Mouse (Mus musculus): ENCODE measurements around the gene Art4. TPM values are rescaled to one million over a fixed set of nuclear protein-coding genes. Genes with fewer than 3 reads are reported as not detected.

The Art4 gene
- total and polyA plus RNA-seq, 3 experiments: 0.50 to 0.60 TPM; not detected in 1

GRCm38 (mm10) chr6:136807395-136808013 is 50.0 kb downstream of the Art4 start:
- no peak for TF ChIP-seq RAD21 (IDR thresholded peaks at IDR 0.05; ENCODE audit: low read depth, low read length)
- TF ChIP-seq ZC3H11A (IDR thresholded peaks at IDR 0.05; ENCODE audit: low read depth, low read length): no peak
- TF ChIP-seq SIN3A (IDR thresholded peaks at IDR 0.05; ENCODE audit: low read length): no peak
- no peak for TF ChIP-seq BHLHE40 (IDR thresholded peaks at IDR 0.05; ENCODE audit: borderline replicate concordance, low read depth, low read length)
- TF ChIP-seq EP300 (IDR thresholded peaks at IDR 0.05; ENCODE audit: low read depth in 1 of 2, low read length in 2 of 2): no peak
- no peak for TF ChIP-seq ELF1 (IDR thresholded peaks at IDR 0.05; ENCODE audit: low read depth, low read length)
- TF ChIP-seq E2F4 (IDR thresholded peaks at IDR 0.05; ENCODE audit: borderline replicate concordance, low read depth, low read length): no peak
- TF ChIP-seq KAT2A (conservative IDR thresholded peaks at IDR 0.05; ENCODE audit: low read depth, low read length): no peak
- no peak for TF ChIP-seq USF2 (IDR thresholded peaks at IDR 0.05; ENCODE audit: borderline replicate concordance in 1 of 2, insufficient read depth in 1 of 2, low read depth in 1 of 2, low read length in 2 of 2)
- TF ChIP-seq NRF1 (IDR thresholded peaks at IDR 0.05; ENCODE audit: insufficient read depth, low read depth, low read length, poor library complexity, severe bottlenecking): no peak
- TF ChIP-seq SMC3 (IDR thresholded peaks at IDR 0.05; ENCODE audit: low read depth, low read length): no peak
- no peak for TF ChIP-seq TAL1 (IDR thresholded peaks at IDR 0.05; ENCODE audit: low read length)
- TF ChIP-seq POLR2AphosphoS5 (IDR thresholded peaks at IDR 0.05; ENCODE audit: borderline replicate concordance, low read depth, low read length): no peak
- TF ChIP-seq HCFC1 (IDR thresholded peaks at IDR 0.05; ENCODE audit: low read depth, low read length): no peak
- no peak for TF ChIP-seq CHD1 (IDR thresholded peaks at IDR 0.05; ENCODE audit: low read depth, low read length)
- TF ChIP-seq MEF2A (IDR thresholded peaks at IDR 0.05; ENCODE audit: extremely low read depth, insufficient replicate concordance, low read depth, low read length, poor library complexity, severe bottlenecking): no peak
- H3K4me3 ChIP-seq (ENCODE audit: control insufficient read depth in 1 of 2, insufficient read depth in 1 of 2, low read depth in 2 of 2, low read length in 2 of 2): peak overlapping the region; percentile 24 to 36
- H3K9ac ChIP-seq (ENCODE audit: control insufficient read depth, low read depth, low read length, poor library complexity, severe bottlenecking): peak overlapping the region; percentile 20
- H3K79me2 ChIP-seq (ENCODE audit: control insufficient read depth, insufficient read depth, low read length, poor library complexity): peaks cover 24% of the 10 kb centered on the region
- DNase-seq (ENCODE audit: low read depth, low spot score): no peak
- no peaks in the 10 kb centered on the region for H3K27me3 ChIP-seq (ENCODE audit: control insufficient read depth in 1 of 2, insufficient read depth in 2 of 2, low read length in 2 of 2)
- peaks cover 0 to 23% of the 10 kb centered on the region in 2 experiments; a peak in 3 of 4 replicates for H3K36me3 ChIP-seq (ENCODE audit: control insufficient read depth in 1 of 2, insufficient read depth in 2 of 2, low read length in 2 of 2)
- H3K4me1 ChIP-seq (ENCODE audit: control insufficient read depth in 1 of 2, insufficient read depth in 2 of 2, low read length in 2 of 2): peaks cover 0 to 16% of the 10 kb centered on the region in 2 experiments; a peak in 3 of 4 replicates
- no peaks in the 10 kb centered on the region for H3K9me3 ChIP-seq (replicated peaks; ENCODE audit: insufficient read depth, low read length)
- peak overlapping the region; percentile 10 for H3K27ac ChIP-seq (ENCODE audit: control insufficient read depth, low read depth, low read length)

GRCm38 (mm10) chr6:136806819-136807218 is 50.7 kb downstream of the Art4 start:
- H3K9ac ChIP-seq (ENCODE audit: control insufficient read depth, low read depth, low read length, poor library complexity, severe bottlenecking): no peak overlapping the region
- peaks cover 0 to 16% of the 10 kb centered on the region in 2 experiments; a peak in 3 of 4 replicates for H3K4me1 ChIP-seq (ENCODE audit: control insufficient read depth in 1 of 2, insufficient read depth in 2 of 2, low read length in 2 of 2)
- DNase-seq (ENCODE audit: low read depth, low spot score): no peak
- H3K36me3 ChIP-seq (ENCODE audit: control insufficient read depth in 1 of 2, insufficient read depth in 2 of 2, low read length in 2 of 2): peaks cover 0 to 23% of the 10 kb centered on the region in 2 experiments; a peak in 3 of 4 replicates
- TF ChIP-seq ETS1 (IDR thresholded peaks at IDR 0.05; ENCODE audit: low read depth, low read length) (no peak), EP300 (IDR thresholded peaks at IDR 0.05; ENCODE audit: low read depth in 1 of 2, low read length in 2 of 2) (no peak), E2F4 (IDR thresholded peaks at IDR 0.05; ENCODE audit: borderline replicate concordance, low read depth, low read length) (no peak), MAFK (IDR thresholded peaks at IDR 0.05; ENCODE audit: borderline replicate concordance, low read depth, low read length) (no peak), UBTF (IDR thresholded peaks at IDR 0.05; ENCODE audit: borderline replicate concordance, insufficient read depth, low read depth, low read length) (no peak), MYC (IDR thresholded peaks at IDR 0.05; ENCODE audit: low read depth, low read length) (no peak), ZKSCAN1 (IDR thresholded peaks at IDR 0.05; ENCODE audit: low read depth, low read length) (no peak), ZC3H11A (IDR thresholded peaks at IDR 0.05; ENCODE audit: low read depth, low read length) (no peak), SMC3 (IDR thresholded peaks at IDR 0.05; ENCODE audit: low read depth, low read length) (no peak), POLR2A (IDR thresholded peaks at IDR 0.05; ENCODE audit: control insufficient read depth in 1 of 2, insufficient read depth in 1 of 2, low read depth in 1 of 2, low read length in 2 of 2, poor library complexity in 1 of 2) (no peak), KAT2A (conservative IDR thresholded peaks at IDR 0.05; ENCODE audit: low read depth, low read length) (no peak), MXI1 (IDR thresholded peaks at IDR 0.05; ENCODE audit: low read depth, low read length) (no peak)
- no peaks in the 10 kb centered on the region for H3K9me3 ChIP-seq (replicated peaks; ENCODE audit: insufficient read depth, low read length)
- H3K27ac ChIP-seq (ENCODE audit: control insufficient read depth, low read depth, low read length): no peak overlapping the region
- H3K4me3 ChIP-seq (ENCODE audit: control insufficient read depth in 1 of 2, insufficient read depth in 1 of 2, low read depth in 2 of 2, low read length in 2 of 2): no peak overlapping the region
- H3K27me3 ChIP-seq (ENCODE audit: control insufficient read depth in 1 of 2, insufficient read depth in 2 of 2, low read length in 2 of 2): no peaks in the 10 kb centered on the region
- peaks cover 24% of the 10 kb centered on the region for H3K79me2 ChIP-seq (ENCODE audit: control insufficient read depth, insufficient read depth, low read length, poor library complexity)
